Mouse (Mus musculus): ENCODE measurements around the gene Gm21915.

GRCm38 (mm10) chr9:40629441-40629840 lies 41.0 kb upstream of the Gm21915 start:
- no peak for TF ChIP-seq CTCF (IDR thresholded peaks at IDR 0.05; ENCODE audit: extremely low read depth, insufficient read depth, insufficient read length, insufficient replicate concordance)
- TF ChIP-seq POLR2A (IDR thresholded peaks at IDR 0.05; ENCODE audit: low read depth, low read length) = no peak
